Mouse (Mus musculus): ENCODE measurements around the gene Tnfrsf11a.

DNA sequence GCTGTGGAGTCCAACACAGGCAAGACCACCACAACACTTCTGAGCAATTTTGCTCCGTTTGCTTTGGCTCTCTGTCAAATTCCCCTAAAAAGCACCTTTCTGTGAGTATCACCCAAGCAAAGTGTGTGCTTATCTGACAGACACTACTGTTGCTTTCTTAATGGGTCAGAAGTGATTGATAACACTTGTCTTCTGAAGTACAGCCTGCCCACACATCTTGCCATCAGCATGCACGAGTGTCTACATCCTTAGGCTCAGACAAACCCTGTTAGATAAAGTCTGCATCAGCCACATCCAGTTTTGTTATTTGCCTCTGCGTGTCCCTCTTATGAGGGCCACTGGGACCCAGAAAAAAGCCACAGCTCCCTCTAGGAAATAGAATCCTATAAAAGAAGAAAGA is 23.8 kb downstream of the Tnfrsf11a start:
- no peak for TF ChIP-seq CTCF (IDR thresholded peaks at IDR 0.05; ENCODE audit: borderline replicate concordance, insufficient read depth, low read length)
- TF ChIP-seq POLR2A (IDR thresholded peaks at IDR 0.05; ENCODE audit: low read depth, low read length) = no peak
